Mouse (Mus musculus): Measurements from ENCODE around the gene Ccser1. TPM values are rescaled to one million over a fixed set of nuclear protein-coding genes. Genes with fewer than 3 reads are reported as not detected.

Ccser1 gene
- total RNA-seq, 1 experiment = 4.1 TPM

DNA sequence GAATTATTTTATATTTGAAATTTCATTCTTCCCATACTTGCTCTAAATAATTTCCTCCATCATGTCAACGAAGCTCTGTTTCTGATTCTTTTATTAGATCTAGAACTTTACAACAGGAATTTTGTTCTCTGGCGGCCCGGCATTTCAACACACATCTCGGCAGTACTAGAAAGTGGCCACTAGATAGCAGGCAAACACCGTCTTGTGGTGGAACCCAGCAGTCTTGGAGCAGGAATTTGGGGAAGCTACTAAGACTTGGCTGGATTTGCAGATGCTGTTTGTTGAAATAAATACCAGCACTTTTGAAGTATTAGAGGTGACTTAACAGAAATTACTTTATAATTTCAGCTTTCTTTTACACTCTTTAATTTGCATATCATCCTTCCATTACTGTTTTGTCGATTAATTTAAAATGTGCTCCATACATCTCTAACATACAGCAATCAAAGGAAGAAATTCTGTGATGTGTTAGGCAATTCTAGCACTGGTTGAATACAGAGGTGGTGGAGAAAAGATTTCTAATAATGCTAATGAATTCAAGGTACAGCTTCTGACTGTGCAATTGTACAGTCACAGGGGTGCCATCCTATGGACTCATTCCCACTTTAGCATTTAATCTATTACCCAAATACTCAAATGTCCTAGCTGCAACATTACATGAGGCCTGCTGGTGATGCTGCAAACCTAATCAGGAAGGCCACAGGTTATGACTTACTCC, 135.9 kb downstream of the Ccser1 start:
- no peaks in the 10 kb centered on the region for H3K36me3 ChIP-seq (ENCODE audit: control insufficient read depth, insufficient read depth, low read length, poor library complexity, severe bottlenecking)
- DNase-seq (ENCODE audit: low read depth, low spot score) = peak; percentile 24
- no peak overlapping the region for H3K4me3 ChIP-seq (ENCODE audit: insufficient read depth in 1 of 2, low read depth in 1 of 2, low read length in 2 of 2, poor library complexity in 1 of 2, severe bottlenecking in 1 of 2)
- H3K9me3 ChIP-seq (ENCODE audit: control insufficient read depth, insufficient read depth, low read depth, low read length) = no peaks in the 10 kb centered on the region
- in situ Hi-C loops (cut with MboI; ENCODE audit: low sequenced_read_pairs in 2 of 2, unreplicated experiment in 2 of 2) = loop anchor here in 1 of 2 experiments (25.0 kb wide), 1 partner anchor 754 kb away; no protein-coding TSS in a partner anchor
- H3K9ac ChIP-seq (ENCODE audit: insufficient read depth, low read depth, low read length, poor library complexity, severe bottlenecking) = no peak overlapping the region
- H3K27ac ChIP-seq (ENCODE audit: insufficient read depth, low read depth, low read length, poor library complexity, severe bottlenecking) = no peak overlapping the region
- no peaks in the 10 kb centered on the region for H3K4me1 ChIP-seq (ENCODE audit: control insufficient read depth in 2 of 2, insufficient read depth in 2 of 2, low read length in 2 of 2, poor library complexity in 1 of 2)
- TF ChIP-seq ZNF384 (IDR thresholded peaks at IDR 0.05; ENCODE audit: low read depth, low read length) (no peak), CHD2 (IDR thresholded peaks at IDR 0.05; ENCODE audit: low read depth, low read length) (no peak), MAFK (IDR thresholded peaks at IDR 0.05; ENCODE audit: insufficient read depth, low read depth, low read length) (no peak), HCFC1 (IDR thresholded peaks at IDR 0.05; ENCODE audit: borderline replicate concordance, insufficient read depth, low read length) (no peak), ZC3H11A (IDR thresholded peaks at IDR 0.05; ENCODE audit: borderline replicate concordance, low read depth, low read length) (peak; percentile 72)

- H3K27ac ChIP-seq (ENCODE audit: insufficient read depth, low read depth, low read length, poor library complexity, severe bottlenecking) = no peak overlapping the region
- no peaks in the 10 kb centered on the region for H3K4me1 ChIP-seq (ENCODE audit: control insufficient read depth in 2 of 2, insufficient read depth in 2 of 2, low read length in 2 of 2, poor library complexity in 1 of 2)
- in situ Hi-C loops (cut with MboI; ENCODE audit: low sequenced_read_pairs in 2 of 2, unreplicated experiment in 2 of 2) = loop anchor here in 1 of 2 experiments (25.0 kb wide), 1 partner anchor 759 kb away; no protein-coding TSS in a partner anchor
- no peak overlapping the region for H3K9ac ChIP-seq (ENCODE audit: insufficient read depth, low read depth, low read length, poor library complexity, severe bottlenecking)
- DNase-seq (ENCODE audit: low read depth, low spot score) = no peak
- H3K9me3 ChIP-seq (ENCODE audit: control insufficient read depth, insufficient read depth, low read depth, low read length) = no peaks in the 10 kb centered on the region
- H3K4me3 ChIP-seq (ENCODE audit: insufficient read depth in 1 of 2, low read depth in 1 of 2, low read length in 2 of 2, poor library complexity in 1 of 2, severe bottlenecking in 1 of 2) = no peak overlapping the region
- no peak for TF ChIP-seq ZC3H11A (IDR thresholded peaks at IDR 0.05; ENCODE audit: borderline replicate concordance, low read depth, low read length)
- TF ChIP-seq HCFC1 (IDR thresholded peaks at IDR 0.05; ENCODE audit: borderline replicate concordance, insufficient read depth, low read length) = no peak
- TF ChIP-seq ZNF384 (IDR thresholded peaks at IDR 0.05; ENCODE audit: low read depth, low read length) = no peak
- TF ChIP-seq MAFK (IDR thresholded peaks at IDR 0.05; ENCODE audit: insufficient read depth, low read depth, low read length) = no peak
- no peak for TF ChIP-seq CHD2 (IDR thresholded peaks at IDR 0.05; ENCODE audit: low read depth, low read length)
- no peaks in the 10 kb centered on the region for H3K36me3 ChIP-seq (ENCODE audit: control insufficient read depth, insufficient read depth, low read length, poor library complexity, severe bottlenecking)
Measured at GRCm38 (mm10) chr6:61320842-61321241, 140.7 kb downstream of the Ccser1 start.

DNA sequence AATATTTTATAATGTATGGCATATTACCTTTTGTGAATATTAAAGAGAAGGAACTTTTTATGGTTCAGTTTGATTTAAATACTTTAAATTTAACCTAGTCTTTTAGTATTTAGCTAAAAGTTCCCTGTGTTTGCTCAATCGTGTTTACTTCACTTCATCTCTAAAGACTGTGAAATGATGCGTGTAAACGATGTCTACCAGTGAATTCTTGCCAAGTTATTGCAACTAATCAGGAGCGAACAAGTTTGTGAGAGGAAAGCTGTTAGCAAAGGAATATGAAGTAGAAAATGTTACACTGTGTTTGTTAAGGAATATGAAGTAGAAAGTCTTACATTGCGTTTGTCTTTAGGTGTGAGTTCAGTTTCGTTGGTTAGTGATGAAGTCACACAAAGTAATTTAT, 142.2 kb downstream of the Ccser1 start:
- Histone ChIP-seq H3K4me3 (ENCODE audit: insufficient read depth in 1 of 2, low read depth in 1 of 2, low read length in 2 of 2, poor library complexity in 1 of 2, severe bottlenecking in 1 of 2) (no peak overlapping the region), H3K9me3 (ENCODE audit: control insufficient read depth, insufficient read depth, low read depth, low read length) (no peaks in the 10 kb centered on the region), H3K36me3 (ENCODE audit: control insufficient read depth, insufficient read depth, low read length, poor library complexity, severe bottlenecking) (no peaks in the 10 kb centered on the region), H3K9ac (ENCODE audit: insufficient read depth, low read depth, low read length, poor library complexity, severe bottlenecking) (no peak overlapping the region), H3K4me1 (ENCODE audit: control insufficient read depth in 2 of 2, insufficient read depth in 2 of 2, low read length in 2 of 2, poor library complexity in 1 of 2) (no peaks in the 10 kb centered on the region), H3K27ac (ENCODE audit: insufficient read depth, low read depth, low read length, poor library complexity, severe bottlenecking) (no peak overlapping the region)
- DNase-seq (ENCODE audit: low read depth, low spot score) = no peak
- no peak for TF ChIP-seq HCFC1 (IDR thresholded peaks at IDR 0.05; ENCODE audit: borderline replicate concordance, insufficient read depth, low read length)
- no peak for TF ChIP-seq MAFK (IDR thresholded peaks at IDR 0.05; ENCODE audit: insufficient read depth, low read depth, low read length)
- no peak for TF ChIP-seq ZC3H11A (IDR thresholded peaks at IDR 0.05; ENCODE audit: borderline replicate concordance, low read depth, low read length)
- TF ChIP-seq CHD2 (IDR thresholded peaks at IDR 0.05; ENCODE audit: low read depth, low read length) = no peak
- TF ChIP-seq ZNF384 (IDR thresholded peaks at IDR 0.05; ENCODE audit: low read depth, low read length) = no peak
- in situ Hi-C loops (cut with MboI; ENCODE audit: low sequenced_read_pairs in 2 of 2, unreplicated experiment in 2 of 2) = loop anchor here in 1 of 2 experiments (25.0 kb wide), 1 partner anchor 760 kb away; no protein-coding TSS in a partner anchor

- in situ Hi-C loops (cut with MboI; ENCODE audit: low sequenced_read_pairs in 2 of 2, unreplicated experiment in 2 of 2) = no loop called here
- no peaks in the 10 kb centered on the region for H3K9me3 ChIP-seq (ENCODE audit: control insufficient read depth, insufficient read depth, low read depth, low read length)
Measured at GRCm38 (mm10) chr6:61326131-61326530, 146.0 kb downstream of the Ccser1 start.

More at GRCm38 (mm10) chr6:61326131-61326530, 146.0 kb downstream of the Ccser1 start:
- no peaks in the 10 kb centered on the region for H3K36me3 ChIP-seq (ENCODE audit: control insufficient read depth, insufficient read depth, low read length, poor library complexity, severe bottlenecking)
- H3K4me1 ChIP-seq (ENCODE audit: control insufficient read depth in 2 of 2, insufficient read depth in 2 of 2, low read length in 2 of 2, poor library complexity in 1 of 2) = no peaks in the 10 kb centered on the region
- TF ChIP-seq MAFK (IDR thresholded peaks at IDR 0.05; ENCODE audit: insufficient read depth, low read depth, low read length) (no peak), CHD2 (IDR thresholded peaks at IDR 0.05; ENCODE audit: low read depth, low read length) (no peak)
- H3K9ac ChIP-seq (ENCODE audit: insufficient read depth, low read depth, low read length, poor library complexity, severe bottlenecking) = no peak overlapping the region
- no peak overlapping the region for H3K4me3 ChIP-seq (ENCODE audit: insufficient read depth in 1 of 2, low read depth in 1 of 2, low read length in 2 of 2, poor library complexity in 1 of 2, severe bottlenecking in 1 of 2)
- no peak overlapping the region for H3K27ac ChIP-seq (ENCODE audit: insufficient read depth, low read depth, low read length, poor library complexity, severe bottlenecking)
- no peak for DNase-seq (ENCODE audit: low read depth, low spot score)

Measured in ES-E14 (cell line).